Mouse (Mus musculus) ES-E14 (cell line): Measurements from ENCODE around the gene Clk2.

ENCODE experiments used
- CHD2 ChIP-seq: IDR thresholded peaks from 2 replicates; pipeline ENCODE4 v1.6.1; 2014; ENCODE audit warnings: mild to moderate bottlenecking, low read depth, low read length, inconsistent platforms
- HCFC1 ChIP-seq: IDR thresholded peaks from 2 replicates; pipeline ENCODE4 v1.6.1; 2012; ENCODE audit warnings: low read length, inconsistent platforms, borderline replicate concordance; ENCODE audit not compliant: insufficient read depth
- MAFK ChIP-seq: IDR thresholded peaks from 2 replicates; pipeline ENCODE4 v1.6.1; 2014; ENCODE audit warnings: mild to moderate bottlenecking, low read depth, low read length, inconsistent platforms; ENCODE audit not compliant: insufficient read depth
- ZC3H11A ChIP-seq: IDR thresholded peaks from 2 replicates; pipeline ENCODE4 v1.6.1; 2012; ENCODE audit warnings: low read depth, mild to moderate bottlenecking, inconsistent platforms, low read length, borderline replicate concordance
- ZNF384 ChIP-seq: IDR thresholded peaks from 2 replicates; pipeline ENCODE4 v1.6.1; 2012; ENCODE audit warnings: low read depth, low read length, inconsistent platforms

- no peak for TF ChIP-seq MAFK
- TF ChIP-seq CHD2 = no peak
- no peak for TF ChIP-seq ZC3H11A
- no peak for TF ChIP-seq ZNF384
- peak; percentile 89 for TF ChIP-seq HCFC1
Measured at GRCm38 (mm10) chr3:89183058-89183958, 18.7 kb downstream of the Clk2 start, which contains the start of gene Fam189b.
